Mouse (Mus musculus) right cerebral cortex, adult 2 months (tissue): ENCODE measurements around the gene Gdf3.
"Not testable (repeated sequence)": the region's sequence is repeated elsewhere in the genome, so short reads cannot be mapped to it uniquely, and the experiment has no call there.

Experiments
- DNase-seq, 2 experiments: peaks; one replicate each; pipeline ENCODE4 v3.0.0; 2021 to 2022; ENCODE audit warnings: low spot score in 2 of 2

Gene Gdf3

DNA sequence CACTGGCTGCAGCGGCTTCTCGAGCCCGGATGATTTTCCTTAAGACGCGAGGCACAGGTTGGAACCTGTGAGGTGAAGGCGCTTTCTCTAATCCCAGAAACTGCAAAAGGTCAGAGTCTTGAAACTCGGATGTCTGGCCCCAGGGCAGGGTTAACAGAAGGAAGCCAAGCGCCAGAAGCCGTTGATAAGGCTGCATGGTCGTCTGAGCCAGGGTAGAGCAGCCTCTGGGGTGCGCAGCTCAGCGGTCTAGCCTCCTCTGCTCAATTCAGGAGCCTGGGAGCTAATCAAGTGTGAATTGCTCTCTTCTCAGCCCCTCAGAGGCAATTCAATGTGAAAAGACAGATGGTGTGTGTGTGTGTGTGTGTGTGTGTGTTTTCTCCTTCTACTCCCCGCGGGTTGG is at the start of gene Gdf3:
Gdf3 (minus strand) TSS at position 317 of the 400 bp plus-strand sequence.
- no peak for DNase-seq

- DNase-seq: no peak
These were observed 49.7 kb upstream of the Gdf3 start for GRCm38 (mm10) chr6:122659567-122659966.

- DNase-seq: no peak
These were observed 47.7 kb upstream of the Gdf3 start for GRCm38 (mm10) chr6:122657630-122658029.

DNA sequence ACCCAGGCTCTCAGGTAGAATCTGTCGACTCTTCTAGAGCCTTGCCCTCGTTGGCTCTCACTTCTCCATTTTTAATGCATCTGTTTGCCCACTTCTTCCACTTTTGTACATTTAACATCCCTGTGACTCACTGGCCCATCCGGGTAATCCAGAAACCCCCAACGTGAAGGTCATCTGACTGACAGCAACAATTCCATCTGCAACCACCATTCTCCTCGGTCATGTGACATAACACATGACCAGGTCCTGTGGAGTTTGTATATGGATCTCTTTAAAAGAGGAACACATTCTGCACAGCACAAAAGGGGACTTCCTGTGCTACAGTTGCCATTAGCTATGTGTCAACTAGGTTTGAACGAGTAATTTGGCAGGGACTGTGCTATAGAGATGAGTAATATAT is 44.4 kb upstream of the Gdf3 start:
- DNase-seq: no peak

GRCm38 (mm10) chr6:122650398-122650980 is 40.6 kb upstream of the Gdf3 start:
- no peak for DNase-seq

DNA sequence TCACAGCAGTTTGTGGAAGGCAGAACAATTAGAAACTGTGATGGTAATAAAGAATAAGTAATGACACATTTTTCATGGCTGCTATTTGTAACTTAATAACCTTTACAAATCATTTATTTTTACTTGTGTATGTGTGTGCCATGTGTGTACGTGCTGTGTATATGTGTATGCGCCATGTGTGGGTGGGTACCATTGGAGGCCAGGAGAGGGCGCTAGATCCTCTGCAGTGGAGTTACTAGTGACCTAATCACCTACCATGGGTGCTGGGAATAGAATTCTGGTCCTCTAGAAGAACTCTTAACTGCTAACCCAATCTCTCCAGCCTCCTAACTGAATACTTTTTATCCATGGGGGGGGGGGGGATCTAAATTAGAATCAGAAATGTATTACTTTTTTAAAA is 40.0 kb upstream of the Gdf3 start:
- DNase-seq: no peak

- not testable (repeated sequence) for DNase-seq
These were observed 34.3 kb upstream of the Gdf3 start for GRCm38 (mm10) chr6:122644196-122644595.

DNA sequence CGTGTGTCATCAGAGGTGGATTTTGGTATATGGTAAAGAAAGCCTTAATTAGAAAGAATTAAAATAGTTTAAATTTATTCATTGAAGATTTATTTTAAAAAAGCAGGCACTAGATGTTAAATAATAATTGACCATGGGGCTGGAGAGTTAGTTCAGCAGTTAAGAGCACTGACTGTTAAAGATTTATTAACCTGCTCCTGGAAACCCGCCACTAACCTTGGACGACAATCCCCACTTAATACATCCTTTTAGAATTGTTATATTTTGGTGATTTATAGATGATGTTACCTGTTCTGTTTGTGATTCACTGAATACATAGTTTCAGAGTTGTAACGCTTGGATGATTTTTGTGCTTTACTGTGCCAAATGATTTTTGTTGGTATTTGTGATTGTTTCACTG is 27.7 kb upstream of the Gdf3 start:
- DNase-seq: not testable (repeated sequence)

DNA sequence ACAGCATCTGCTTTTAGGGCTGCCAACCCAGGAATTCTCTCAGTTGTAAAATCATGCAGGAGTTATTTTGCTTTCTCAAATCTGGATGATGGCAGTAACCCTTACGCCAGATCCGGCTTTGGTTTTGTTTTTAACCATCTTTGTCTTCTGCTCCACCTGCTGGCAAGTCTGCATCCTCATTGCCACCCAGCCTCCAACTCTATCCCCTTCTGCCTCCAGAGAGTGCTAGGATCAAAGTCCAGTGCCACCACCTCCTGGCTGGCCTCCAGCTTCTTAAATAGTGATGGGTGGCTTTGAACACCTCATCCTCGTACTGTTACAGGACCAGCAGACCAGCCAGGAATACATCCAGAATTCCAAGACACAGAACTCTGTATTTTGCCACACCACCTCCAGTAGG is 26.8 kb upstream of the Gdf3 start:
- no peak for DNase-seq

- DNase-seq: no peak
These were observed 25.4 kb upstream of the Gdf3 start for GRCm38 (mm10) chr6:122635315-122635714.

GRCm38 (mm10) chr6:122633411-122633810 is 23.5 kb upstream of the Gdf3 start:
- DNase-seq: no peak

DNA sequence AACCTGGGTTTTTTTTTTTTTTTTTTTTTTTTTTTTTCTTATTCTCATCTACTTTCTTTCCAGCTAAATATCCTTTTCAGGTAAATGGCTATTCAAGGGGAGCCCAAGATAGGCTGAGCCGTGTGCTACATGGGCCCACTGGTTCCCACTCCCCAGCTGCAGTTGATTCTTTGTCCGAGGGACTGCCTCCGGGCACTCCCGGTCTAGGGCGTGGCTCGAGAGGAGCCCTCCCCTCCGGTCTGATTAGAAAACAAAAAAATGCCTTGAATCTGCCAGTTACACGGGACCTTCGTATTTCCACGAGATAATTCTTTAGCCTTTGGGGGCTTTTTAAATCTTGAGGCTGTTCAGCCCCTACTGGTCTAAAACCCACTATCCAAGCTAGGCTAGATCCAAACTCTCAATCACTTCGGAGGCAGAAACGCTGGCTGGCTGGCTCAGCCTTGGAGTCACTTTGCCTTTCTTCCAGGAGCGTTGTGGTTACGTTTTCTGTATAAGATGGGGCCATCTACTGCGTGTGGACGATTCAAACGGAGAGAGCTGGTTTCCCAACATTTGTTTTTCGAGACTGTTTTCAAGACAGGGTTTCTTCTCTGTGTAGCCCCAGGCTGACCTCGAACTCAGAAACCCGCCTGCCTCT is 17.7 kb upstream of the Gdf3 start:
- DNase-seq: no peak

DNA sequence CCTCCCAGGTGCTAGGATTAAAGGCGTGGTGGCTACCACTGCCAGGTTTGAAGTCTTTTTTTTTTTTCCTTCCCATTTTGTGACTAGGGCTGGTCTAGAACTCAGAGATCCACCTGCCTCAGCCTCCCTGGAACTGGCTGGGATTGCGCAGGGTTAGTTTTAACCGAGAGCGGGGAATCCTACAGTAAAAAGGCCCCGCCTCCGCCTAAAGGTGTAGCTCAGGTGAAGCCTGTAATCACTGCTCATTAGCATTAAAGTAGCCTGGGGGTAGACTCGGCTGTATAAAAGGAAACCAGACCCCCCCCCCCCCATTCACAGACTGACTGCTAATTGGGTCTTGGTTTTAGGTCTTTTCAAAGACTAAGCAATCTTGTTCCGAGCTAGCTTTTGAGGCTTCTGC is 16.2 kb upstream of the Gdf3 start, which contains the start of gene Dppa3:
Dppa3 (plus strand) TSS at position 301 of the 400 bp plus-strand sequence.
- no peak for DNase-seq

DNA sequence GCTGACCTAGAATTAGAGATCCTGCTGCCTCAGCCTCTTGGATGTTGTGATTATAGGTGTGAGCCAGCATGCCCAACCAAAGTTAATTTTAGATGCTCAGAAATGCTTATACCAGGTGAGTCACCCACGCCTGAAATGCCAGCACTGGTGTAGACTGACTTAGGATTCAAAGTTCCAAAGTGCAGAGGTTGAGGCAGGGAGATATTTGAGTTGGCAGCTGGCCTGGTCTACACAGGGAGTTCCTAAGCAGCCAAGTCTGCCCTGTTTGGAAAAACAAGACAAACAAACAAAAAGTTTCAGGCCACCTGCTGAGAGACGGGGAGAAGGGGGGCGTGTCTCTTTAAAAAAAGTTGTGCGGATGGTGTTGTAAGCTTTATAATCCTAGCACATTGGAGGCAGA is 15.3 kb upstream of the Gdf3 start:
- no peak for DNase-seq

DNA sequence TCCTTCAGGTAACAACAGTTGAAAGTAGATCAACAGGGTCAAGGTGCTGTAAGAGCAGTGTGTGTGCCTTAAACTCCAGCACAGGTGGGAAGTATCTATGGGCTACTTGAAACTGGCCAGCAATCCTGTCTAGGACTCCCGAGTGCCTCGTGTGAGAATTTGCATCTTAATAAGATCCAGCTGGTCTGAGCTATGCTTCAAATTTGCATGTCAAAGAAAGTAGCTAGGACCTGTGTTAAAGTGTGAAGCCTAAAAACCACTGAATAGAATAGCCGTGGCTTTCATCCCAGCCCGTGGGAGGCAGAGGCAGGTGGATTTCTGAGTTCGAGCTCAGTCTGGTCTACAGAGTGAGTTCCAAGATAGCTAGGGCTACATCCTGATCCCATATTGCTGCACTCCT is 14.6 kb upstream of the Gdf3 start:
- no peak for DNase-seq

GRCm38 (mm10) chr6:122621066-122621465 is 11.2 kb upstream of the Gdf3 start:
- no peak for DNase-seq

DNA sequence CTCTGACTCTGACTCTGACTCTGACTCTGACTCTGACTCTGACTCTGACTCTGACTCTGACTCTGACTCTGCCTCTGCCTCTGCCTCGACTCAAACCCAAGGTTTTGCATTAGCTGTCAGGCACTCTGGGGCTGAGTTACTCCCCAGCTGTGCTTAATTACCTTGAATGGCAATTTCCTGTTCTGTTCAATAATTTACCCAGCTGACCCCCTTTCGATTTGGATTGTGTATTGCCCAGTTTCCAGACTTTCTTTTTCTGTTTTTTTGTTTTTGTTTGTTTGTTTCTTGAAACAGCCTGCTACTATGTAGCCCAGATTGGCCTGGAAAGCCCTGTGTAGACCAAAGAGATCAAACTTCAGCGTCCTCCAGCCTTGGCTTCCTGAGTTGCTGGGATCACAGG is 6.1 kb upstream of the Gdf3 start:
- no peak for DNase-seq

- no peak for DNase-seq
These were observed 4.2 kb upstream of the Gdf3 start for GRCm38 (mm10) chr6:122614047-122614446.

DNA sequence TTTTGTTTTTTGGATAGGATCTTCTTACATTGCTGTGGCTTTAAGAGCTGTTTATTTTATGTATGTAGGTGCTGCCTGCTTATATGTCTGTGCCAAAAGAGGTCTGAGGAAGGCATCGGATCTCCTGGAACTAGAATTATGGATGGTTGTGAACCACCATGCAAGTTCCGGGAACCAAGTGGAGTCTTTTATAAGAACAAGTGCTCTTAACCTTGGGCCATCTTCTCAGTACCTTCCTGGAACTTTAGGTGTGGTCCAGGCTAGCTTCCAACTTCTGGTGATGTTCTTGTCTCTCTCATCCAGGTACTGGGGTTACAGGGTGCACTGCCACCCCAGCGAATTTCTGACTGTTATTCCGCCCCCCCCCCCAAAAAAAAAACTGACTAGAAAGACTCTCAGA is 2.5 kb upstream of the Gdf3 start:
- no peak for DNase-seq

DNA sequence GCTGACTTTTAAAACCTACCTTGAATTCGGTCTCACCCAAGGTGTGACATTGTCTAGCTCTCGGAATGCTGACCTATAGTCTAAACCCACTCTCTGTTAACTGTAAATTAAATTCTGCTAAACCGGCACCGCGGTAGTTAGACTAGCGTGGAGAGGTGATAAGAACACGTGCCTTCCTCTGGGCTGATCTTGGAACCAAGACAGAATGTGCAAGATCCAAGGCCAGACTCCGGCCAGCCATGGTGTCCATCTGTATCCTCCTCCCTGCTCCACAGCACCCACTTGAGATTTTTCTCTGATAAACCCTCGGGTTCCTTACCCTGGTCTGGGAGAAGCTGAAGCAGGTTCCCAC is 534 bp downstream of the Gdf3 start:
- DNase-seq: no peak

DNA sequence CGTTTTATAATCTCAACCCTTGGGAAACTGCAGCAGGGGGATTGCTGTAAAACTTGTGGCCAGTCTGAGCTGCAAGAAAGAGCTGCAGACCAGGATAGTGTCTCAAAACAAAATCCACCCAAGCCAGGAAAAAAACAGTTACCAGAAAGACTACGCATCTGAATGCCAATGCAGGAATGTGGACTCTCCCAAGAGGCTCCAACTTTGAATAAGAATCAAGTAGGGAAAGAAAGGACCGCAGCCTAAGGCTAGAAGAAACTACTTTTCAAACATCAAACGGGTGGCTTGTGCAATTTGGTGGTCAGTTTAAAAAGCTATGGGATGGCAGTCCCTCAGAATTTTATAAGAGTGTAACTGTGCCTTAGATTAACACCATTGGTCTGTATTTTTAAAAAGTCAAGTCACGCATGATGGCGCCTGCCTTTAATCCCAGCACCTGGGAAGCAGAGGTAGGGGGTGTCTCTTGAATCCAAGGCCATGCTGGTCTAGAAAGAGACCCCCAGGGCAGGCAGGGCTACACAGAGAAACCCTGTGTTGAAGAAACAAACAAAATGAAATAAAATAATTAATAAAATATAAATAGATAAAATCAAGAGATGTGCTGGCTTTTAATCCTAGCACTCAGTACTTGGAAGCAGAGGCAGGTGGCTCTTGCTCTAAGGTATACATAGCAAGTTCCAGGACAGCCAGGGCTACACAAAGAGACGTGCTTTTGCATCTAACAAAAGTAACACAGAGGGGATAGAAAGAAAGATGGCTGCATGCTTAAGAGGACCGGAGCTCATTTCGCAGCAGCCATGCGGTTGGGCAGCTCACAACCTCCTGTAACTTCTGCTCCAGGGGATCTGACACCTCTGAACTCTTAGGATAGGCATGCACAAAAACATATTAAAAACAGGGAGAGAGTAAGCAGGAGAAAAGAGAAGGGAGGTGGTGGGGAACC is 1.2 kb downstream of the Gdf3 start:
- no peak for DNase-seq

GRCm38 (mm10) chr6:122607700-122608099 is 2.2 kb downstream of the Gdf3 start:
- DNase-seq: no peak

DNA sequence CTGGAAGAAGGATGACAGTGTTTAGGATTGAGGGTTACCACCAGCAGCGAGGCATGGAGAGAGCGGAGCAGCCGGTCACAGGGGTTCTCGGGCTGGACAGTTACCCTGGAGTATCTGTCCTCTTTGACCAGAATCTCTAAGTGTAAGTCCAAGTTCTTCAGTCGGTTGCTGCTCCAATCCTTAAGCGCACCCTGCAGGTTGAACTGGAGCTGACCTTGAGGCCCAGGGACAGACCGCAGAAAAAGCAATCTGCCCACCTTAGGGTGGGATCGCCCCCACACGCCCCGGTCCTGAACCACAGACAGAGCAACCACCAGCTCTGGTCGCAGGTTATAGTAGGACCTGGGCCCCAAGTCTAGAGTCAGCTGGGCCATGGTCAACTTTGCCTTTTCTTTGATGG is 3.2 kb downstream of the Gdf3 start:
- no peak for DNase-seq
